In the genomic region with DNA sequence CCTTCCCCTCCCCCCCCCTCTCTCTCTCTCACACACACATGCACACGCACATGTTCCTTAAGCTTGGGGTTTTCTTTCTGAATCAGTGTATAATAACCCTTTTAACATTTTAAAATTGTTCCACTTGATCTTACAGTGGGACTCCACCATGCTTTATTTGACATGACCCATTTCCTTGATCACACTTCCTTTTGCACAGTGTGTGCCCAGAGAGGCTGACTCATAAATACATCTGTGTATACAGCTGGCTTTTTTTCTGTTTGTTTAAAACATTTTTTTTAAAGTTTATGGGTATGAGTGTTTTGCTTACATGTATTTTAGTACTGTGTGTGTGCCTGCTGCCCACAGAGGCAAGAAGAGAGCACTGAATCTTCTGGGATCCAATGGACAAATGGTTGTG, we compare ENCODE assay signal across 23 mouse cellular contexts.
DNase-seq lines count a peak whose midpoint lies in the region; ATAC-seq and TF ChIP-seq lines count a peak whose summit lies in the region.
"Had no signal": no experiment of that assay in that cellular context is flagged by ENCODE, and none has a peak within 500 bp of the region (broad histone marks: within the 10 kb centered on the region; RNA-seq: fewer than 3 reads in every experiment).

No protein-coding gene starts in this region.

- DNase-seq in 3134 (ENCODE audit: extremely low read depth, insufficient read length, low spot score) = peak; percentile 4
- DNase-seq in 3T3-L1 (ENCODE audit: low read depth, low spot score) = peak; percentile 9
- peak; percentile 6 for DNase-seq in brain, adult 2 months (ENCODE audit: low read depth, low spot score)
- DNase-seq in left cerebral cortex, postnatal 14 days (ENCODE audit: low spot score in 2 of 2) = no peak
- no peak for DNase-seq in hindbrain, postnatal 0 days (ENCODE audit: low spot score)
- DNase-seq: adrenal gland, adult 8-10 months; adrenal gland, postnatal 25 days; B cell, adult 2 months; cerebellum, adult 11 months; cerebellum, adult 2 months; forebrain, postnatal 0 days; gastrocnemius, adult 2 months; gastrocnemius, postnatal 14 days; heart, adult 11 months had no signal

- H3K9me3 ChIP-seq in hindbrain, postnatal 0 days (ENCODE audit: low read length) = no peaks in the 10 kb centered on the region
- no peaks in the 10 kb centered on the region for H3K9me3 ChIP-seq in forebrain, embryonic 15.5 days
- H3K9me3 ChIP-seq: forebrain, embryonic 10.5 days; forebrain, embryonic 13.5 days; hindbrain, embryonic 12.5 days; hindbrain, embryonic 15.5 days; intestine, embryonic 15.5 days had no signal

- H3K4me1 ChIP-seq in hindbrain, postnatal 0 days (ENCODE audit: insufficient read depth, low read length) = no peaks in the 10 kb centered on the region
- no peaks in the 10 kb centered on the region for H3K4me1 ChIP-seq in forebrain, embryonic 15.5 days
- H3K4me1 ChIP-seq: forebrain, embryonic 13.5 days; hindbrain, embryonic 12.5 days; intestine, embryonic 15.5 days had no signal

- H3K27ac ChIP-seq in hindbrain, postnatal 0 days = no peak overlapping the region
- no peak overlapping the region for H3K27ac ChIP-seq in forebrain, embryonic 15.5 days (replicated peaks)
- H3K27ac ChIP-seq: forebrain, embryonic 10.5 days; forebrain, embryonic 13.5 days; gastrocnemius, adult 2 months; hindbrain, embryonic 12.5 days; hindbrain, embryonic 15.5 days; intestine, embryonic 15.5 days had no signal

- H3K4me3 ChIP-seq in hindbrain, postnatal 0 days (ENCODE audit: low read length) = no peak overlapping the region
- no peak overlapping the region for H3K4me3 ChIP-seq in forebrain, embryonic 15.5 days
- H3K4me3 ChIP-seq: forebrain, embryonic 10.5 days; forebrain, embryonic 13.5 days; gastrocnemius, adult 2 months; hindbrain, embryonic 12.5 days; hindbrain, embryonic 15.5 days; intestine, embryonic 15.5 days had no signal

- H3K4me2 ChIP-seq in hindbrain, postnatal 0 days (ENCODE audit: low read depth, low read length) = no peak overlapping the region
- no peak overlapping the region for H3K4me2 ChIP-seq in forebrain, embryonic 15.5 days (replicated peaks)
- H3K4me2 ChIP-seq: forebrain, embryonic 13.5 days; heart, embryonic 11.5 days; hindbrain, embryonic 12.5 days; hindbrain, embryonic 15.5 days; intestine, embryonic 15.5 days had no signal

- intact Hi-C loops in left cerebral cortex, postnatal 14 days (cut with DNase I) = no loop called here

- no peaks in the 10 kb centered on the region for H3K36me3 ChIP-seq in hindbrain, postnatal 0 days (ENCODE audit: insufficient read depth, low read length)
- no peaks in the 10 kb centered on the region for H3K36me3 ChIP-seq in forebrain, embryonic 15.5 days
- H3K36me3 ChIP-seq: forebrain, embryonic 10.5 days; hindbrain, embryonic 12.5 days; hindbrain, embryonic 15.5 days; intestine, embryonic 15.5 days had no signal

- WGBS in hindbrain, postnatal 0 days = 86% methylated on average over 1 of the region's 1 CpGs
- WGBS in forebrain, embryonic 15.5 days = no CpG with 5 or more reads among the region's 1 CpGs

- no peak for TF ChIP-seq CTCF in hindbrain, postnatal 0 days (IDR thresholded peaks at IDR 0.05; ENCODE audit: low read depth)

- no peak overlapping the region for H3K9ac ChIP-seq in hindbrain, postnatal 0 days (replicated peaks; ENCODE audit: low read length)
- no peak overlapping the region for H3K9ac ChIP-seq in forebrain, embryonic 15.5 days (replicated peaks)
- H3K9ac ChIP-seq: forebrain, embryonic 13.5 days; forebrain, postnatal 0 days; hindbrain, embryonic 12.5 days; hindbrain, embryonic 15.5 days; intestine, embryonic 15.5 days had no signal

- ATAC-seq in hindbrain, postnatal 0 days = no peak
- ATAC-seq in forebrain, embryonic 15.5 days (replicated peaks) = no peak
- ATAC-seq: activated CD4-positive, CD25-positive, alpha-beta regulatory T cell, adult 4 months; CD4-positive, CD25-positive, alpha-beta regulatory T cell, adult 4 months; forebrain, embryonic 13.5 days; forebrain, postnatal 0 days; intestine, embryonic 15.5 days had no signal

- H3K27me3 ChIP-seq in hindbrain, postnatal 0 days (ENCODE audit: insufficient read depth, low read length) = no peaks in the 10 kb centered on the region
- no peaks in the 10 kb centered on the region for H3K27me3 ChIP-seq in forebrain, embryonic 15.5 days
- H3K27me3 ChIP-seq: forebrain, embryonic 13.5 days; hindbrain, embryonic 12.5 days; hindbrain, embryonic 15.5 days; intestine, embryonic 15.5 days had no signal

Comparison
In these comparisons a context has a peak if more than half of its experiments do, and no peak if none do; other contexts are left out.
1. DNase-seq: peak in 3134 (single experiment), 3T3-L1 (single experiment) and brain, adult 2 months (single experiment); none in left cerebral cortex, postnatal 14 days (0 of 2) and hindbrain, postnatal 0 days (single experiment).